Comparison of ENCODE assay signal across 8 mouse cellular contexts in the genomic region with DNA sequence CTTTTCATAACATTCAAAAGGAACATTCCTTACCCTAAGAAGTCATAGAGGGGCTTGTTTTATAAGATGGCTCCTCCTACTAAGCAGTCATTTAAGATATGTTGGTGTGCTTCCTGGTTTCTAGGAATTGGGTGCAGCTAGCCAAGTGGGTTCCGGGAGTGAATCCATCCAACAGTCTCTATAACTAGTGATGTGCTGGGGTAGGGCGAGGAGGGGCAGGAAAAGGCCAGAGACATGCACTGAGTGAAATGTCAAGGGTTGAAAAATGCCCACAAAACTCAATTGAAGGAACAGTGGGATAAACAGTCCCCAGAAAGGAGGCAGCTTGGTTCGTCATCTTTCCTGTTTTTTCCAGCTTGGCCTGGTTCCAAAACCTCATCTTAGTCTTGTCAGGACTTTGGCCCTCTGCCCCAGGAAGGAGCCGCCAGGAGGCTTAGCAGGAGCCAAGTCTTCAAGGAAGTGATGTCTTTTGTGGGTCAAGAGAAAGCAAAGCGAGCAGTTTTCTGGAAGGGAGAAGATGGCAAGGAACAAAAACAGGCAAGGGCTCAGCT. TPM values are rescaled to one million over a fixed set of nuclear protein-coding genes. Genes with fewer than 3 reads are reported as not detected.
DNase-seq lines count a peak whose midpoint lies in the region; ATAC-seq and TF ChIP-seq lines count a peak whose summit lies in the region.

No protein-coding gene starts in this region.

- ATAC-seq in forebrain, embryonic 15.5 days (replicated peaks) = peak; percentile 31; the same call in 1 of the 2 replicates
- ATAC-seq in heart, postnatal 0 days (ENCODE audit: insufficient read depth, low read depth) = peak; percentile 53

- H3K9ac ChIP-seq in forebrain, embryonic 15.5 days (replicated peaks) = no peak overlapping the region
- H3K9ac ChIP-seq in heart, postnatal 0 days (replicated peaks; ENCODE audit: low read depth, low read length) = no peak overlapping the region

- H3K4me2 ChIP-seq in forebrain, embryonic 15.5 days (replicated peaks) = no peak overlapping the region
- peak overlapping the region; percentile 33; the same call in 1 of the 2 replicates for H3K4me2 ChIP-seq in heart, postnatal 0 days (ENCODE audit: low read depth, low read length)

- H3K27ac ChIP-seq in forebrain, embryonic 15.5 days (replicated peaks) = peak overlapping the region; percentile 67
- peak overlapping the region; percentile 93 for H3K27ac ChIP-seq in heart, postnatal 0 days (ENCODE audit: low read depth)
- H3K27ac ChIP-seq in layer of hippocampus, adult 2 months = no peak overlapping the region

- no peak overlapping the region for H3K4me3 ChIP-seq in forebrain, embryonic 15.5 days
- no peak overlapping the region for H3K4me3 ChIP-seq in heart, postnatal 0 days (ENCODE audit: low read depth, low read length)
- no peak overlapping the region for H3K4me3 ChIP-seq in layer of hippocampus, adult 2 months

- no peaks in the 10 kb centered on the region for H3K9me3 ChIP-seq in forebrain, embryonic 15.5 days
- H3K9me3 ChIP-seq in heart, postnatal 0 days (replicated peaks; ENCODE audit: control insufficient read depth, low read length) = no peaks in the 10 kb centered on the region

- no peaks in the 10 kb centered on the region for H3K27me3 ChIP-seq in forebrain, embryonic 15.5 days
- H3K27me3 ChIP-seq in heart, postnatal 0 days (ENCODE audit: control insufficient read depth, insufficient read depth, low read length) = no peaks in the 10 kb centered on the region

- H3K36me3 ChIP-seq in forebrain, embryonic 15.5 days = no peaks in the 10 kb centered on the region
- H3K36me3 ChIP-seq in heart, postnatal 0 days (replicated peaks; ENCODE audit: control insufficient read depth, insufficient read depth, low read length) = no peaks in the 10 kb centered on the region; the same call in 1 of the 2 replicates

- TF ChIP-seq CTCF in heart, postnatal 0 days (IDR thresholded peaks at IDR 0.05; ENCODE audit: low read depth) = no peak
- no peak for TF ChIP-seq CTCF in layer of hippocampus, adult 2 months (conservative IDR thresholded peaks at IDR 0.05)

- WGBS in forebrain, embryonic 15.5 days = 35% methylated on average over 5 of the region's 5 CpGs
- WGBS in heart, postnatal 0 days = 30% methylated on average over 5 of the region's 5 CpGs

- peak; percentile 60; the same call in 1 of the 2 replicates for TF ChIP-seq EP300 in heart, postnatal 0 days (IDR thresholded peaks at IDR 0.05; ENCODE audit: low read depth)

- peaks cover 35% of the 10 kb centered on the region for H3K4me1 ChIP-seq in forebrain, embryonic 15.5 days
- peaks cover 30% of the 10 kb centered on the region for H3K4me1 ChIP-seq in heart, postnatal 0 days (ENCODE audit: control insufficient read depth, insufficient read depth)

- peak; percentile 86 for DNase-seq in 416B (ENCODE audit: low read depth)
- peak; percentile 88 for DNase-seq in adrenal gland, postnatal 10 days
- peak; percentile 74 for DNase-seq in heart, postnatal 0 days (ENCODE audit: low spot score)
- peak; percentile 52 to 58 for DNase-seq in layer of hippocampus, adult 2 months (ENCODE audit: low spot score in 2 of 2)
- DNase-seq in lung, postnatal 10 days = peak; percentile 98
- DNase-seq in urinary bladder, adult 2 months (ENCODE audit: low spot score) = peak; percentile 47
- no peak for DNase-seq in embryo, embryonic 9.5 days (ENCODE audit: extremely low spot score)

RNA-seq across cellular contexts. Expression of a gene that starts 24.0 kb away (rescaled TPM):
- 10 to 100 TPM; 72.7 to 75.0 TPM for total RNA-seq in adrenal gland, postnatal 10 days (2021)
- polyA plus RNA-seq in forebrain, embryonic 15.5 days (2015; fragmentation: Nextera tagmentation; extraction: Ambion mirVana) = 106 and 113 TPM in 2 replicates
- 14.8 and 23.5 TPM in 2 replicates for total RNA-seq in heart, postnatal 0 days (2014; rRNA removed; ENCODE audit: low replicate concordance)
- 30.7 and 33.2 TPM in 2 replicates for polyA plus RNA-seq in heart, postnatal 0 days (2015; fragmentation: Nextera tagmentation; extraction: Ambion mirVana)
- 10 to 100 TPM; 79.4 to 83.9 TPM for total RNA-seq in layer of hippocampus, adult 2 months (2021)
- 23.6 and 30.7 TPM in 2 replicates for polyA plus RNA-seq in urinary bladder, adult 2 months (2012; rRNA removed)
